Mouse (Mus musculus): ENCODE measurements around the gene Col5a3. TPM values are rescaled to one million over a fixed set of nuclear protein-coding genes. Genes with fewer than 3 reads are reported as not detected.

Col5a3 gene
- 0.15 TPM for polyA plus RNA-seq (2014; fragmentation: Illumina TruSeq; extraction: RNeasy Lipid Tissue Mini Kit (QIAGEN cat#74804); ENCODE audit: low replicate concordance)

GRCm38 (mm10) chr9:20814521-20815272 lies at the start of gene Col5a3:
TSS of gene Col5a3 (minus strand) at chr9:20815067.

GRCm38 (mm10) chr9:20818236-20818635 lies 3.4 kb upstream of the Col5a3 start, which contains the start of gene Rdh8:
TSS of gene Rdh8 (plus strand) at chr9:20818503.

GRCm38 (mm10) chr9:20746017-20746660 lies 68.7 kb downstream of the Col5a3 start, which contains the start of gene Olfm2:
TSS of gene Olfm2 (minus strand) at chr9:20746349.

Other genes with a start within 250 kb of the Col5a3 start
- 20.8 TPM for gene Zfp846, start 233.8 kb downstream of the Col5a3 start, polyA plus RNA-seq (2014; fragmentation: Illumina TruSeq; extraction: RNeasy Lipid Tissue Mini Kit (QIAGEN cat#74804); ENCODE audit: low replicate concordance)
- gene Ubl5, start 172.2 kb downstream of the Col5a3 start, polyA plus RNA-seq (2014; fragmentation: Illumina TruSeq; extraction: RNeasy Lipid Tissue Mini Kit (QIAGEN cat#74804); ENCODE audit: low replicate concordance) = 22.8 TPM
- 5.1 TPM for gene Fbxl12, start 170.3 kb downstream of the Col5a3 start, polyA plus RNA-seq (2014; fragmentation: Illumina TruSeq; extraction: RNeasy Lipid Tissue Mini Kit (QIAGEN cat#74804); ENCODE audit: low replicate concordance)
- gene Pin1, start 163.0 kb downstream of the Col5a3 start, polyA plus RNA-seq (2014; fragmentation: Illumina TruSeq; extraction: RNeasy Lipid Tissue Mini Kit (QIAGEN cat#74804); ENCODE audit: low replicate concordance) = 0.52 TPM
- 0.52 TPM for gene Olfm2, start 68.7 kb downstream of the Col5a3 start, polyA plus RNA-seq (2014; fragmentation: Illumina TruSeq; extraction: RNeasy Lipid Tissue Mini Kit (QIAGEN cat#74804); ENCODE audit: low replicate concordance)
- gene Rdh8, start 3.4 kb upstream of the Col5a3 start, polyA plus RNA-seq (2014; fragmentation: Illumina TruSeq; extraction: RNeasy Lipid Tissue Mini Kit (QIAGEN cat#74804); ENCODE audit: low replicate concordance) = not detected
- gene A230050P20Rik, start 53.6 kb upstream of the Col5a3 start, polyA plus RNA-seq (2014; fragmentation: Illumina TruSeq; extraction: RNeasy Lipid Tissue Mini Kit (QIAGEN cat#74804); ENCODE audit: low replicate concordance) = 3.6 TPM
- not detected for gene Angptl6, start 64.7 kb upstream of the Col5a3 start, polyA plus RNA-seq (2014; fragmentation: Illumina TruSeq; extraction: RNeasy Lipid Tissue Mini Kit (QIAGEN cat#74804); ENCODE audit: low replicate concordance)
- gene Ppan, start 73.1 kb upstream of the Col5a3 start, polyA plus RNA-seq (2014; fragmentation: Illumina TruSeq; extraction: RNeasy Lipid Tissue Mini Kit (QIAGEN cat#74804); ENCODE audit: low replicate concordance) = 0.48 TPM
- gene Eif3g, start 83.6 kb upstream of the Col5a3 start, polyA plus RNA-seq (2014; fragmentation: Illumina TruSeq; extraction: RNeasy Lipid Tissue Mini Kit (QIAGEN cat#74804); ENCODE audit: low replicate concordance) = 8.9 TPM
- 5.3 TPM for gene Dnmt1, start 144.8 kb upstream of the Col5a3 start, polyA plus RNA-seq (2014; fragmentation: Illumina TruSeq; extraction: RNeasy Lipid Tissue Mini Kit (QIAGEN cat#74804); ENCODE audit: low replicate concordance)
- gene S1pr2, start 161.7 kb upstream of the Col5a3 start, polyA plus RNA-seq (2014; fragmentation: Illumina TruSeq; extraction: RNeasy Lipid Tissue Mini Kit (QIAGEN cat#74804); ENCODE audit: low replicate concordance) = 0.07 TPM
- 1.6 TPM for gene Mrpl4, start 187.7 kb upstream of the Col5a3 start, polyA plus RNA-seq (2014; fragmentation: Illumina TruSeq; extraction: RNeasy Lipid Tissue Mini Kit (QIAGEN cat#74804); ENCODE audit: low replicate concordance)
- 2.1 TPM for gene Icam1, start 200.9 kb upstream of the Col5a3 start, polyA plus RNA-seq (2014; fragmentation: Illumina TruSeq; extraction: RNeasy Lipid Tissue Mini Kit (QIAGEN cat#74804); ENCODE audit: low replicate concordance)
- not detected for gene Icam4, start 214.3 kb upstream of the Col5a3 start, polyA plus RNA-seq (2014; fragmentation: Illumina TruSeq; extraction: RNeasy Lipid Tissue Mini Kit (QIAGEN cat#74804); ENCODE audit: low replicate concordance)
- not detected for gene Icam5, start 217.0 kb upstream of the Col5a3 start, polyA plus RNA-seq (2014; fragmentation: Illumina TruSeq; extraction: RNeasy Lipid Tissue Mini Kit (QIAGEN cat#74804); ENCODE audit: low replicate concordance)